Mouse (Mus musculus) embryonic facial prominence, embryonic 15.5 days (tissue): ENCODE results near the gene H2-M5. TPM values are rescaled to one million over a fixed set of nuclear protein-coding genes. Genes with fewer than 3 reads are reported as not detected.

Experiments
- ATAC-seq: fragments of 200-750 bp; cut with Nextera tagmentation; 2 replicates; pipeline ENCODE4 v1.8.0; 2017; ENCODE audit warnings: low read depth, moderate TSS enrichment; ENCODE audit not compliant: insufficient number of reproducible peaks, low FRiP score, low TSS enrichment
- H3K27ac ChIP-seq: fragments of 300-500 bp; sonication (generic); replicated peaks from 2 replicates; pipeline ENCODE4 v1.5.1; 2015; ENCODE audit warnings: mild to moderate bottlenecking, inconsistent platforms
- H3K27me3 ChIP-seq: fragments of 300-500 bp; sonication (generic); 2 replicates; pipeline ENCODE4 v1.6.1; 2015; ENCODE audit warnings: inconsistent platforms
- H3K36me3 ChIP-seq: fragments of 300-500 bp; sonication (generic); 2 replicates; pipeline ENCODE4 v1.6.1; 2015; ENCODE audit warnings: mild to moderate bottlenecking, inconsistent platforms
- H3K4me1 ChIP-seq: fragments of 300-500 bp; sonication (generic); 2 replicates; pipeline ENCODE4 v1.6.1; 2015; ENCODE audit warnings: inconsistent platforms
- H3K4me2 ChIP-seq: fragments of 300-500 bp; sonication (generic); replicated peaks from 2 replicates; pipeline ENCODE4 v1.6.1; 2015; ENCODE audit warnings: mild to moderate bottlenecking, inconsistent platforms
- H3K4me3 ChIP-seq: fragments of 300-500 bp; sonication (generic); replicated peaks from 2 replicates; pipeline ENCODE4 v1.5.1; 2015; ENCODE audit warnings: mild to moderate bottlenecking, inconsistent platforms
- H3K9ac ChIP-seq: fragments of 300-500 bp; sonication (generic); 2 replicates; pipeline ENCODE4 v1.6.1; 2015; ENCODE audit warnings: inconsistent platforms
- H3K9me3 ChIP-seq: fragments of 300-500 bp; sonication (generic); replicated peaks from 2 replicates; pipeline ENCODE4 v1.6.1; 2016; ENCODE audit warnings: inconsistent platforms
- WGBS: fragments of 180-500 bp; shearing (Covaris S2); methylation state at CpG from one replicate; pipeline ENCODE4 v1.1.7; 2015; 5-methylcytosine and 5-hydroxymethylcytosine counted together
- polyA plus RNA-seq: library from polyadenylated mRNA; unstranded; fragments of >200 nt; fragmentation: Nextera tagmentation; extraction: Ambion mirVana; gene quantifications from 2 replicates; pipeline ENCODE4 v1.2.1, GENCODE M21; 2015

H2-M5 gene
- polyA plus RNA-seq, 1 experiment from 2014 or later, result 0.95 TPM

DNA sequence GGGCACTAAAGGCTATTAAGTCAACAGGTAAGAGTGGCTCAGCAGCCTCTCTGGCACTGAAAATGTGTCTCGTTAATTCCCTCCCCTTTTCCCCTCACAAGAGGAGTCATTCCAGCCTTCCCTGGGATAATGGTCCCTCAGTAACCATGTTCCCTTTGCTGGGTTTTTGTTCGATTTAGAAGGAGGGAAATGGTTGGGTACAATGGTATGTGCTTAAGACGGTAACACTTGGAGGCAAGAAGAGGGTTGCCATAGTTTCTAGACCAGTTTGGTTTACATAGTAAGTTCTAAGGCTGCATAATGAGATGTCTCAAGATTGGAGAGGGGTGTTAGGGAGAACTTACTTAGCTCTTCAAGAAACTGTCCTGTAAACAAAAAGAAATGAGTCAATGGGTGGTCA lies 22.4 kb upstream of the H2-M5 start:
- 84% methylated on average over 3 of the region's 3 CpGs for WGBS

DNA sequence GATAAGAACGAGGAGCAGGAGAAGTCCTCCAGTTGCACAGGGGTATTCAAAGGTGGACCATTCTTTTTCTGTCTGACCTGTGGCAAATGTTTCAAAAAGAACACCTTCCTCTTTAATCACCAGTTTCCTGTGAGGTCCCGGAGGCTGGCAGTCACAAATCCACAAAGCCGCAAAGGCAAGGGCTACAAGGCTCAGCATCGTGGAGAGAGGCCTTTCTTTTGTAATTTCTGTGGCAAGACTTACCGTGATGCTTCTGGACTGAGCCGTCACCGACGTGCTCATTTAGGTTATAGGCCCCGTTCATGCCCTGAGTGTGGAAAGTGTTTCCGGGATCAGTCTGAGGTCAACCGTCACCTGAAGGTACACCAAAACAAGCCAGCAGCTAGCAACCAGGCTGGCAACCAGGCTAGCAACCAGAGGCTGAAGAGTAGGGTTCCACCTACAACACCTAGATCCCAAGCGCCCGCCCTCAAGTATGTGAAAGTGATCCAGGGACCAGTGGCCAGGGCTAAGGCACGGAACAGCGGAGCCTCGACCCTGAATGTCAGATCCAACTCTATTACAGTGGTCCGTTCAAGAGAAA lies 20.2 kb upstream of the H2-M5 start:
- WGBS, result 93% methylated on average over 17 of the region's 17 CpGs
- no peaks in the 10 kb centered on the region for H3K9me3 ChIP-seq
- ATAC-seq, result no peak
- no peaks in the 10 kb centered on the region for H3K4me1 ChIP-seq
- no peaks in the 10 kb centered on the region for H3K27me3 ChIP-seq
- H3K4me2 ChIP-seq, result no peak overlapping the region
- no peak overlapping the region for H3K9ac ChIP-seq
- H3K4me3 ChIP-seq, result no peak overlapping the region
- H3K36me3 ChIP-seq, result peaks cover 37% of the 10 kb centered on the region
- H3K27ac ChIP-seq, result no peak overlapping the region

More for the DNA sequence above, 22.4 kb upstream of the H2-M5 start:
- Histone ChIP-seq H3K27me3 (no peaks in the 10 kb centered on the region), H3K9me3 (no peaks in the 10 kb centered on the region), H3K4me1 (no peaks in the 10 kb centered on the region), H3K4me3 (no peak overlapping the region), H3K9ac (no peak overlapping the region), H3K27ac (no peak overlapping the region), H3K36me3 (peaks cover 30% of the 10 kb centered on the region), H3K4me2 (no peak overlapping the region)
- no peak for ATAC-seq

DNA sequence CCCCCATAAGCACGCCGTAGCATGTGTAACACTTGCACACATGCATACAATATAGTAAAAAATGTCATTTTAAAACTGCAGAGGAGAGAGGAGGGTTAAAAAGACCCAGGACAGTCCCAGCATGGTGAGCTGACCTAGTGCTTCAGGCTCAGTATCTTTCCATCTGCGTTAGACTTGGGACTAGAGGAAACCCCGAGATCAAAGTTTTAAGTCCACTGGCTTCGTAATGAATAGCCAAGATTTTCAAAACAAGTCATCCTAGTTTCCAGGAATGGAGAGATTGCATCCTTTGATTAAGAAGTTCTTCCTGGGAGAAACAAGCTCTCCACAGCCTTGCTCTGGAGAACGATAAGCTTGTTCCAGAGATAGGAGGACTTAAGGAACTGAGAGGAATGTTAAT lies 18.8 kb upstream of the H2-M5 start:
- ATAC-seq, result no peak
- Histone ChIP-seq H3K27me3 (no peaks in the 10 kb centered on the region), H3K4me1 (peaks cover 2% of the 10 kb centered on the region), H3K36me3 (peaks cover 37% of the 10 kb centered on the region), H3K4me2 (no peak overlapping the region), H3K9ac (no peak overlapping the region), H3K9me3 (no peaks in the 10 kb centered on the region), H3K27ac (no peak overlapping the region), H3K4me3 (no peak overlapping the region)
- 86% methylated on average over 6 of the region's 6 CpGs for WGBS

DNA sequence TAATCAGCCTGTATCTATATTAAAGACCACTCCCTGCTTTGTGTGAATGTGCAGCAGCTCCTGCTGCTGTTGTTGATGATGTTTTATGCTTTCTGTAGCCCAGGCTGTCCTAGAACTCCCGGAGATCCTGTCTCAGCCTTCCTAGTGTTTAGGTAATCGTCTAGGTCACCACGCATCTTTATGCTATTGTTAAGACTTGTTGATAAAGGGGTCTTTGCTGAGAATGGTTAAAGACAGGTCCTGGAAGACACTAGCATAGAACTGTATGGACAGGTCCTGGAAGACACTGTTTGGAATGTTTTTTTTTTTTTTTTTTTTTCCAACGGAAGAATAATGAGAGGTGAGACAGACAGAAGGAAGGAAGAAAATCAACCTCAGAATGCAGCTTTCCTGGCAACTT lies 14.0 kb upstream of the H2-M5 start:
- Histone ChIP-seq H3K4me3 (peak overlapping the region; percentile 70), H3K27ac (no peak overlapping the region)
- 40% methylated on average over 4 of the region's 4 CpGs for WGBS

DNA sequence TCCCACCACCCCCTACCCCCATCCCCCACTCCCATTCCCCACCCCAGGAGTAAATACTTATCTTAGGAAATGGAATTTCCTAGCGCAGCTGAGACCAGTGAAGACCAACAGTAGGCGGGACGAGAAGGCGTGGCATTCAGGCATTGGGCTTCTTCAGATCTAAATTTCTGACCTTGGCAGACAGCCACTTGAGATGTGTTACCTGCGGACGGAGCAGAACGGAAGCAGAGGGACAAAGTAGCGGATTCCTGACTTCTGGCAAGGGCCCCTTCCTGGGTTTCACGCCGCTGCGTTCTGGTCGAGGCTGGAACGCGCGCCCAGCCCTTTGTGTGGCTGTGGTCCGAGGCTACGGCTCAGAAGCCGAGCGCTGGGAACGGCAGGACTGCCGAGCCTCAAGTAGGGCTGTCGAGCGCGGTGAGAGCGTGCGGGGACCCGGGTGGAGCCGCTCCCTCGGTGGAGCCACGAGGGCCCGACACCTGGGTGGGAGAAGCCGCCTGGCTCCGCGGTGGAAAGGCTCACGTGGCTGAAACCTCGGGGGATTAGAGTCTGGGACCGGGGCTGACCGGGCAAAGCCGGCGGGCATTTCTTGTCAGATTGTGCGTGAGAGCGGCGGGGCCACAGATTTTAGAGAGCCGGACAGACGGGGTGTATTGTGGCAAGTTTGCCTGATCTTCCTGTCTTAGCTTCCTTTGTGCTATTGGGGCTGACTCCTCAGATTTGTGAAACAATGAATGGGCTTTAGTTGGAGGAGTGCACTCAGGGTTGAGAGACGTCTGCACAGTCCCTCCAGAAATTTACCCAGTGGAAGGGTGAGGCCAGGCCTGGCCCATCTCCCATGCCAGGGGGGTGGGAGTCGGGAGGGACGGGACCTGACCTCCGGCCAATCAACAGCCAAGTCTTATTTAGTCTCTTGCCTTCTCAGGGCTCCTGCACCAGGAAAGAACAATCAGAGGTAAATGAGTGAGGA lies 13.3 kb upstream of the H2-M5 start:
- Histone ChIP-seq H3K27me3 (no peaks in the 10 kb centered on the region), H3K4me1 (peaks cover 7% of the 10 kb centered on the region), H3K4me3 (peak overlapping the region; percentile 70), H3K4me2 (peak overlapping the region; percentile 83), H3K36me3 (peaks cover 7% of the 10 kb centered on the region; the same call in 1 of the 2 replicates), H3K27ac (peak overlapping the region; percentile 91), H3K9me3 (no peaks in the 10 kb centered on the region), H3K9ac (peak overlapping the region; percentile 86)
- WGBS, result under 1% methylated on average over 49 of the region's 49 CpGs
- ATAC-seq, result peak; percentile 85

More for the DNA sequence above, 14.0 kb upstream of the H2-M5 start:
- Histone ChIP-seq H3K4me2 (peak overlapping the region; percentile 83), H3K9me3 (no peaks in the 10 kb centered on the region), H3K9ac (0 out of 2 replicates have a peak overlapping the region, but pooled peaks have one; percentile 86), H3K4me1 (peaks cover 7% of the 10 kb centered on the region), H3K27me3 (no peaks in the 10 kb centered on the region), H3K36me3 (peaks cover 14% of the 10 kb centered on the region; the same call in 1 of the 2 replicates)
- no peak for ATAC-seq

DNA sequence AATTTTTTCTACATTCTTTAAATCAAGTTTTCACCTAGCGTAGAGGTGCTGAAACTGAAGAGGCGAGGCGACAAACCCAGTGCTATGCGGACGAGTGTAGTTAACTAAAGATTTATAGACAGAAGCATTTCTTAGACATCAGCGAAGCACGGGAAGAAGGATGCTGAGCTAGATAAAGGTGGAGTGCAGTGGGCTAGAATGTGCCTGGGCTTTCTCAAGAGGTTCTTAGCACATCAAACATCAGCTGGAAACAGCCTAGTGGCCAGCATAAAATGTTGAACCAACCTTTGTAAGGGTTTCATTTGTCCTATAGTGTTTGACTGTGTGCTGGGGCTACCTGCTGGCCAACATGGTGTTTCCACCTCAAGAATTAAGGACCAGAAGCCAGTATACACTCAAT lies 11.5 kb upstream of the H2-M5 start, which contains the start of gene Zfp57:
Zfp57 (plus strand) TSS at position 301 of the 400 bp plus-strand sequence.
- peaks cover 7% of the 10 kb centered on the region for H3K4me1 ChIP-seq
- no peak within 1 kb of the TSS for H3K9ac ChIP-seq
- no peaks in the 10 kb centered on the region for H3K9me3 ChIP-seq
- H3K27ac ChIP-seq, result 0 out of 2 replicates have a peak within 1 kb of the TSS, but pooled peaks have one; percentile 91
- ATAC-seq, result no peak
- peak within 1 kb of the TSS; percentile 70 for H3K4me3 ChIP-seq
- 94% methylated on average over 7 of the region's 7 CpGs for WGBS
- peak within 1 kb of the TSS; percentile 83 for H3K4me2 ChIP-seq
- H3K27me3 ChIP-seq, result no peaks in the 10 kb centered on the region
- 0 out of 2 replicates have a peak, but pooled peaks cover 2% of the 10 kb centered on the region for H3K36me3 ChIP-seq

DNA sequence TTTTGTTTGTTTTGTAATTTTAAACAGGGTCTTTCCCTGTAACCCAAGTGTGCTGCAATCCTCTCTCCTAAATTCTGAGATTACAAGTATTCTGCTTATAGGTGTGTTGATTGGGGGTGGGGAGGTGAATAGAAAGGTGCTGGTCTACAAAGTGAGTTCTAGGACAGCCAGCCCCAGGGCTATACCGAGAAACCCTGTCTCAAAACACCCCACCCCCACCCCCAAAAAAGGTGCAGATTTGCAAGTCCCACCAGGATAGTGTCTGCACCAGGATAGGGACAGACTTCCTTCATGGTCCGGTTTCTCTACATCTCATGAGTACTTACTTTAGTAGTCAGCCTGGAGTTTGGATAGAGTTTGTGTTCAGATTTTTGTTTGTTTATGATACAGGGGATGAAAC lies 9.1 kb upstream of the H2-M5 start:
- Histone ChIP-seq H3K9ac (no peak overlapping the region), H3K27ac (no peak overlapping the region), H3K27me3 (no peaks in the 10 kb centered on the region), H3K36me3 (no peaks in the 10 kb centered on the region), H3K4me2 (no peak overlapping the region), H3K4me3 (no peak overlapping the region), H3K4me1 (peaks cover 7% of the 10 kb centered on the region), H3K9me3 (no peaks in the 10 kb centered on the region)
- ATAC-seq, result no peak
- WGBS, result 62% methylated on average over 2 of the region's 2 CpGs

DNA sequence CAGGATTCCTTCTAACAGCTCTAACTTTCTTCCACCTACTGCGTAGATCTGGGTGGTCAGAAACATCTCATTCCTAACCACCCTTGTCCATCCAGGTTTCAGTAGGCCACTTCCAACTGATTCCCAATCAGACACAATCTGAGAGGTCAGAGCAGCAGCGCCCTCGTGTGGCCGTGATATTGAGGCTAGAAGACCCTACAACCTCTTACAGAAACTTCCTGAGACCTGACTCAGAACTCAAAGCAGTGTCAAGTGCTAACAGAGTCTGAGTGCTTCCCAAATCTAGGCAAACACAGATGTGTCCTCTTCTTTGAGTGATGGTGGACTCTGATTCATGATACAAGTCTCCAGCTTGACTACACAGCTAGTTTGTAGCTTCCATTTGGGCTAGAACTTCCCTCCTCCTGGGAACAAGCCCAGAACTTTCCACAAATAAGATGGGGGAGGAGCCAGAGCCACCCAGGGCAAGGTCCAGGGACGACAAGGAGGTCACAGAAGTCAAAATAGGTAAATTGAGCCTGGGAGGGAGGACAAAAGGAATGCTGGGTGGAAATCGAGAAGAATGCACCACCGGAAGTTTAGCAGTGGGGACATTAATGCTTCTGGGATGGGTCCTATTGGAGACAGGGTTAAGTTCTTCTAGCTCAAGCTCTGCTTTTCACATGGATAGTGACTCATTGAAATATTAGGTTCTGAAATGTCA lies 7.8 kb upstream of the H2-M5 start:
- no peaks in the 10 kb centered on the region for H3K27me3 ChIP-seq
- 25% methylated on average over 7 of the region's 7 CpGs for WGBS
- ATAC-seq, result no peak

DNA sequence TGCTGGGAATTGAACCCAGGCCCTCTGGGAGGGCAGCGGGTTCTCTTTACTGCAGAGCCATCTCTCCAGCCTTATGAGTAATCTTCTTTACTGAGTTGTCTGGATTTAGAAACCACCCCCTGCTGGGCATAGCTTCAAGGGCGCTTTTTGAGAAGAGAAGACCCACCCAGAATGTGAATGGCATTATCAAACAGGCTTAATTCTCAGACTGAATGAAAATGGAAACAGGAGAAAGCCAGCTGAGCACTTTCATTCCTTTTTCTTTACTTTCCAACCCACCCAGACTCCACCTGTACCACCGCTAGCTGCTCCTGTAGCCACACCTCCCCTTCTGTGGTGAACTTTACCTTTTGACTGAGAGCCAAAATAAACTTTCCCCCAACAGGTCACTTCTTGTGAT lies 6.1 kb upstream of the H2-M5 start:
- no peak for ATAC-seq
- Histone ChIP-seq H3K4me2 (no peak overlapping the region), H3K36me3 (no peaks in the 10 kb centered on the region), H3K9me3 (no peaks in the 10 kb centered on the region), H3K4me1 (no peaks in the 10 kb centered on the region), H3K4me3 (no peak overlapping the region), H3K27me3 (no peaks in the 10 kb centered on the region; the same call in 1 of the 2 replicates), H3K27ac (no peak overlapping the region), H3K9ac (no peak overlapping the region)
- 55% methylated on average over 3 of the region's 3 CpGs for WGBS

More for the DNA sequence above, 7.8 kb upstream of the H2-M5 start:
- Histone ChIP-seq H3K27ac (no peak overlapping the region), H3K36me3 (no peaks in the 10 kb centered on the region), H3K4me3 (no peak overlapping the region), H3K9me3 (no peaks in the 10 kb centered on the region), H3K4me2 (no peak overlapping the region), H3K9ac (no peak overlapping the region), H3K4me1 (no peaks in the 10 kb centered on the region)

DNA sequence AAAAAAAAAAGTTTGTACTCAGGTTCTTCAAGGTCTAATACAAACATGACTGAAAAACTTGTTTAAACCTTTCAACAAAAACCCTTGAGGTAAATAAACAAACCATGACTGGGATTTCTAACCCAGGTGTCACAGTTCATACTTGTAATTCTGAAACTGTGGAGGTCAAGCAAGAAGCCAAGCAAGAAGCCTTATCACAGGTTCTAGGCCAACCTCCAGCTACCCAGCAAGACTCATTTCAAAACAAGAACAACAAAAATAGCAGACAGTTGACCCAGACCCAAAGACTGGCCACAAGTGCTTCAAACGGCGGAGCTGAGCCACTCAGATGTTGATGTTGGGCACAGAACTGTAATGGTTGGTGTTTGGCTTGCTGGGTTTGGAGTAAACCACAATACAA lies 5.2 kb upstream of the H2-M5 start:
- Histone ChIP-seq H3K27ac (no peak overlapping the region), H3K27me3 (peaks cover 2% of the 10 kb centered on the region), H3K9ac (no peak overlapping the region), H3K36me3 (no peaks in the 10 kb centered on the region), H3K4me1 (no peaks in the 10 kb centered on the region), H3K9me3 (no peaks in the 10 kb centered on the region), H3K4me2 (no peak overlapping the region), H3K4me3 (no peak overlapping the region)
- WGBS, result 85% methylated on average over 2 of the region's 2 CpGs
- no peak for ATAC-seq

DNA sequence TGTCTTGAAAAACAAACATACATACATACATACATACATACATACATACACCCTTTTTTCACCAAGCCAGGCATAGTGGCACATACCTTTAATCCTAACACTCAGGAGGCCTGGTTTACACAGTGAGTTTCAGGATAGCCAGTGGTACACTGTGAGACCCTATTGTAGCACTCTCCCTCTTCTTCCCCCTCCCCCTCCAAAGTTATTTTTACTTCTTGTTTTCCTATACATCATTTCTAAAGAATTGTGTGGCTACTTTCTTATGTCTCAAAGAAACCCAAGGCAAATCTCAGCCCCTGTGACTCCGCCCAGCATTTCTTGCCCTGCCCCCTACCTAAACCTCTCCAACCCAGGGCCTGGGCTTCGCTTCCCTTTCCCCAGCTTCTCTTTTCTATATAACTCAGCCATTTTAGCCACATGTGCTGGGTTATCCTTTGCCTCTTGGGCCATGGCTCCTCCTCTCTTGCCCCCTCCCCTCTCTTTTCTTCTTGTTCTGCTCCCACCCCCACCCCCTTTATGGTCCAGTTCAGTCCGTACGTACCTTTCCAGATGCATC lies 4.5 kb upstream of the H2-M5 start:
- H3K27me3 ChIP-seq, result peaks cover 9% of the 10 kb centered on the region
- H3K9me3 ChIP-seq, result no peaks in the 10 kb centered on the region
- no peaks in the 10 kb centered on the region for H3K36me3 ChIP-seq
- H3K9ac ChIP-seq, result no peak overlapping the region
- no peak overlapping the region for H3K4me3 ChIP-seq
- no peaks in the 10 kb centered on the region for H3K4me1 ChIP-seq
- H3K27ac ChIP-seq, result no peak overlapping the region
- ATAC-seq, result no peak
- no peak overlapping the region for H3K4me2 ChIP-seq
- 82% methylated on average over 4 of the region's 4 CpGs for WGBS
